Mouse (Mus musculus): ENCODE measurements around the gene Ltbp1. TPM values are rescaled to one million over a fixed set of nuclear protein-coding genes. Genes with fewer than 3 reads are reported as not detected.

Gene Ltbp1
- total and polyA plus RNA-seq, 3 experiments = 0.01 to 0.04 TPM; not detected in 1

DNA sequence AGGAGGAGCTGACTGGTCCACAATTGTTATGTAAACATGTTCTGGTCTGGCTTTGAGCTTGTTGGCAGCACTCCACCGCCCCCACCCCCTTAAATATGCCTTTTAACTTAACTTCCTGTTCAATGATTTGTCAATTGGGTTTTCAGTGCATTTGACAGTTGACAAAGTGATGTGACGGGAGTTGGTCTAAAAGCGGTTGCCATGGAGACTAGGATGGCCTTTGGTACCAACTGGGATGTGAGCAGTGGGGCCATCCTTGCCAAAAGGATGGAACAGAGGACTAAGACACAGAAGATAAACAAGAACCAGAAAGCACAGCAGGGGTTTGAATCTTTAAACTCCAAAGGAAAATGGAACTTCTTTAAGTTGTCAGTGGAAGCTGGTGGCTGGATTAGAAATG, 92.0 kb downstream of the Ltbp1 start:
- Histone ChIP-seq H3K4me3 (ENCODE audit: control insufficient read depth in 1 of 2, insufficient read depth in 1 of 2, low read depth in 2 of 2, low read length in 2 of 2) (no peak overlapping the region), H3K9ac (ENCODE audit: control insufficient read depth, low read depth, low read length, poor library complexity, severe bottlenecking) (no peak overlapping the region), H3K27me3 (ENCODE audit: control insufficient read depth in 1 of 2, insufficient read depth in 2 of 2, low read length in 2 of 2) (peaks cover 5 to 9% of the 10 kb centered on the region in 2 experiments), H3K4me1 (ENCODE audit: control insufficient read depth in 1 of 2, insufficient read depth in 2 of 2, low read length in 2 of 2) (no peaks in the 10 kb centered on the region), H3K36me3 (ENCODE audit: control insufficient read depth in 1 of 2, insufficient read depth in 2 of 2, low read length in 2 of 2) (no peaks in the 10 kb centered on the region), H3K9me3 (replicated peaks; ENCODE audit: insufficient read depth, low read length) (no peaks in the 10 kb centered on the region), H3K79me2 (ENCODE audit: control insufficient read depth, insufficient read depth, low read length, poor library complexity) (no peaks in the 10 kb centered on the region), H3K27ac (ENCODE audit: control insufficient read depth, low read depth, low read length) (no peak overlapping the region)
- DNase-seq (ENCODE audit: low read depth, low spot score) = no peak
- TF ChIP-seq GATA1 (IDR thresholded peaks at IDR 0.05; ENCODE audit: low read depth, low read length) (no peak), MAFK (IDR thresholded peaks at IDR 0.05; ENCODE audit: borderline replicate concordance, low read depth, low read length) (no peak), POLR2A (IDR thresholded peaks at IDR 0.05; ENCODE audit: control insufficient read depth in 1 of 2, insufficient read depth in 1 of 2, low read depth in 1 of 2, low read length in 2 of 2, poor library complexity in 1 of 2) (no peak), TBP (IDR thresholded peaks at IDR 0.05; ENCODE audit: low read depth, low read length) (no peak), ZMIZ1 (IDR thresholded peaks at IDR 0.05; ENCODE audit: low read depth, low read length) (no peak), CTCF (IDR thresholded peaks at IDR 0.05 in 2 of 3, conservative IDR thresholded peaks at IDR 0.05 in 1 of 3; ENCODE audit: control insufficient read depth in 1 of 3, insufficient read depth in 1 of 3, low read depth in 2 of 3, low read length in 3 of 3, poor library complexity in 1 of 3, severe bottlenecking in 1 of 3) (no peak), HCFC1 (IDR thresholded peaks at IDR 0.05; ENCODE audit: low read depth, low read length) (no peak), TCF12 (IDR thresholded peaks at IDR 0.05; ENCODE audit: low read depth, low read length) (no peak), MYB (IDR thresholded peaks at IDR 0.05; ENCODE audit: low read depth, low read length) (no peak), SIN3A (IDR thresholded peaks at IDR 0.05; ENCODE audit: low read length) (no peak), ZKSCAN1 (IDR thresholded peaks at IDR 0.05; ENCODE audit: low read depth, low read length) (no peak), NRF1 (IDR thresholded peaks at IDR 0.05; ENCODE audit: insufficient read depth, low read depth, low read length, poor library complexity, severe bottlenecking) (no peak), ETS1 (IDR thresholded peaks at IDR 0.05; ENCODE audit: low read depth, low read length) (no peak), JUND (IDR thresholded peaks at IDR 0.05; ENCODE audit: low read depth, low read length) (no peak), MAX (IDR thresholded peaks at IDR 0.05; ENCODE audit: low read length) (no peak), MXI1 (IDR thresholded peaks at IDR 0.05; ENCODE audit: low read depth, low read length) (no peak), CHD2 (IDR thresholded peaks at IDR 0.05; ENCODE audit: low read length) (no peak), ZC3H11A (IDR thresholded peaks at IDR 0.05; ENCODE audit: low read depth, low read length) (no peak), CHD1 (IDR thresholded peaks at IDR 0.05; ENCODE audit: low read depth, low read length) (no peak), TAL1 (IDR thresholded peaks at IDR 0.05; ENCODE audit: low read length) (no peak)

DNA sequence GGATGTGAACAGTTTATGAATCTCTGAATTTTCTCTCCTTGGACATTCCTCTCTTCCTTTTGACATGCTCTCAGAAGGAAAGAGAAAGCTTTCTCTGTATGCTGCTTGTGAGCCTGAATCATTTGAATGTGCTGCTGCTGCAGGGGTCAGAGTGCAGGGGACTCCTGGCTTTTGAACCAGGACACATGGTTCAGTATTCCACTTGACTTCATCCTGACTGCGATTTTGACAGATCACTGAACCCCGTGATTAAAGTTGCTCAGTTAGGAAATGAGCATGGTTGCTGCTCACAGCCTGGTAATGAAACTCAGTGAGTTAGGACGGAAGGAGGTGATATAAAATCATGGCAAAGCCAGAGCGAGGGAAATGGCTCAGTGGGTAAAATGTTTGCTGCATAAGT, 95.8 kb downstream of the Ltbp1 start:
- no peak for DNase-seq (ENCODE audit: low read depth, low spot score)
- Histone ChIP-seq H3K4me1 (ENCODE audit: control insufficient read depth in 1 of 2, insufficient read depth in 2 of 2, low read length in 2 of 2) (no peaks in the 10 kb centered on the region), H3K79me2 (ENCODE audit: control insufficient read depth, insufficient read depth, low read length, poor library complexity) (no peaks in the 10 kb centered on the region), H3K27me3 (ENCODE audit: control insufficient read depth in 1 of 2, insufficient read depth in 2 of 2, low read length in 2 of 2) (peaks cover 5 to 7% of the 10 kb centered on the region in 2 experiments), H3K27ac (ENCODE audit: control insufficient read depth, low read depth, low read length) (no peak overlapping the region), H3K36me3 (ENCODE audit: control insufficient read depth in 1 of 2, insufficient read depth in 2 of 2, low read length in 2 of 2) (no peaks in the 10 kb centered on the region), H3K4me3 (ENCODE audit: control insufficient read depth in 1 of 2, insufficient read depth in 1 of 2, low read depth in 2 of 2, low read length in 2 of 2) (no peak overlapping the region), H3K9me3 (replicated peaks; ENCODE audit: insufficient read depth, low read length) (no peaks in the 10 kb centered on the region), H3K9ac (ENCODE audit: control insufficient read depth, low read depth, low read length, poor library complexity, severe bottlenecking) (no peak overlapping the region)
- no peak for TF ChIP-seq NRF1 (IDR thresholded peaks at IDR 0.05; ENCODE audit: insufficient read depth, low read depth, low read length, poor library complexity, severe bottlenecking)
- TF ChIP-seq E2F4 (IDR thresholded peaks at IDR 0.05; ENCODE audit: borderline replicate concordance, low read depth, low read length) = no peak
- TF ChIP-seq POLR2AphosphoS5 (IDR thresholded peaks at IDR 0.05; ENCODE audit: borderline replicate concordance, low read depth, low read length) = no peak
- TF ChIP-seq CHD1 (IDR thresholded peaks at IDR 0.05; ENCODE audit: low read depth, low read length) = no peak
- no peak for TF ChIP-seq ZC3H11A (IDR thresholded peaks at IDR 0.05; ENCODE audit: low read depth, low read length)
- TF ChIP-seq KAT2A (conservative IDR thresholded peaks at IDR 0.05; ENCODE audit: low read depth, low read length) = no peak

Measured in MEL (cell line).